8 mouse cellular contexts compared by ENCODE assay signal in the genomic region with DNA sequence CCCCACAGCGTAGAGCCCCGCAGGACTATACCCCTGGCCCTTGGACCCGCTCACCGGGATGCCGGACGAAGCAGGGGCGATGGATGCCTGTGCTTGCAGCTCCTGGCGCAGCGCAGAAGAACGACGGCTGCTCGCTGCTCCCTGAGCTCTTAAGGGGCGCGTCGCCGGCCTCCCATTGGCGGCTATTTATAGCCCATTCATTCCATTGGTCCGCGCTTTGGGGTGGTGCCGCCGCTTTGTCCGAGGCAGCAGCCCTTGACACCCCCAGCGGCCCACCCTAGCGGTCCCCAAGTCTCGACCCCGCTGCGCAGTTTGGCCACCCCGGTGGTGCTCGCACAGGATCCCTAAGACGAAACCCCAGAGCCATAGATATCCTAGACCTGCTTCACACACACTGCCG. TPM values are rescaled to one million over a fixed set of nuclear protein-coding genes. Genes with fewer than 3 reads are reported as not detected.
A peak's percentile ranks its signal among the peaks of the same experiment; 100 is the strongest.
DNase-seq lines count a peak whose midpoint lies in the region; ATAC-seq lines count a peak whose summit lies in the region.

A gene (minus strand): TSS at position 163 of the 400 bp plus-strand sequence.

- H3K4me1 ChIP-seq in forebrain, embryonic 14.5 days (ENCODE audit: control insufficient read depth, insufficient read depth, low read length), result peaks cover 27% of the 10 kb centered on the region
- peaks cover 52% of the 10 kb centered on the region for H3K4me1 ChIP-seq in heart, embryonic 16.5 days (ENCODE audit: control insufficient read depth, insufficient read depth, low read length)

- H3K4me3 ChIP-seq in forebrain, embryonic 14.5 days (ENCODE audit: low read depth, low read length), result peak within 1 kb of the TSS; percentile 93
- peak within 1 kb of the TSS; percentile 76 for H3K4me3 ChIP-seq in heart, embryonic 16.5 days (ENCODE audit: low read length)

- WGBS in forebrain, embryonic 14.5 days, result under 1% methylated on average over 31 of the region's 31 CpGs
- under 1% methylated on average over 31 of the region's 31 CpGs for WGBS in heart, embryonic 16.5 days

- ATAC-seq in CD4-positive, CD25-positive, alpha-beta regulatory T cell, adult 4 months, result peak; percentile 40
- ATAC-seq in forebrain, embryonic 14.5 days, result peak; percentile 89
- peak; percentile 58 for ATAC-seq in heart, embryonic 16.5 days (replicated peaks; ENCODE audit: extremely low read depth, insufficient read depth, low FRiP score)
- peak; percentile 33 for ATAC-seq in monocyte, adult 5-6 weeks (replicated peaks; ENCODE audit: insufficient number of reproducible peaks, low FRiP score, low TSS enrichment, poor library complexity, severe bottlenecking)

- peak within 1 kb of the TSS; percentile 95 for H3K9ac ChIP-seq in forebrain, embryonic 14.5 days (ENCODE audit: low read length)
- peak within 1 kb of the TSS; percentile 82 for H3K9ac ChIP-seq in heart, embryonic 16.5 days (ENCODE audit: low read length)

- peak within 1 kb of the TSS; percentile 87 for H3K27ac ChIP-seq in forebrain, embryonic 14.5 days (ENCODE audit: low read depth, low read length)
- peak within 1 kb of the TSS; percentile 51; the same call in 1 of the 2 replicates for H3K27ac ChIP-seq in heart, embryonic 16.5 days (ENCODE audit: low read length)

- H3K4me2 ChIP-seq in forebrain, embryonic 14.5 days (ENCODE audit: low read length), result peak within 1 kb of the TSS; percentile 95
- H3K4me2 ChIP-seq in heart, embryonic 16.5 days (ENCODE audit: low read depth, low read length), result peak within 1 kb of the TSS; percentile 98

- no peaks in the 10 kb centered on the region for H3K9me3 ChIP-seq in forebrain, embryonic 14.5 days (replicated peaks; ENCODE audit: control insufficient read depth, low read length)
- no peaks in the 10 kb centered on the region for H3K9me3 ChIP-seq in heart, embryonic 16.5 days (replicated peaks; ENCODE audit: control insufficient read depth, low read length)

- peaks cover 33% of the 10 kb centered on the region for H3K36me3 ChIP-seq in forebrain, embryonic 14.5 days (ENCODE audit: control insufficient read depth, insufficient read depth, low read length)
- H3K36me3 ChIP-seq in heart, embryonic 16.5 days (ENCODE audit: control insufficient read depth, insufficient read depth), result no peaks in the 10 kb centered on the region

- H3K27me3 ChIP-seq in forebrain, embryonic 14.5 days (replicated peaks; ENCODE audit: control insufficient read depth, insufficient read depth, low read length), result no peaks in the 10 kb centered on the region
- no peaks in the 10 kb centered on the region; the same call in 1 of the 2 replicates for H3K27me3 ChIP-seq in heart, embryonic 16.5 days (ENCODE audit: control insufficient read depth, insufficient read depth, low read length)

- DNase-seq in brain, embryonic 18.5 days (ENCODE audit: low read depth, low spot score), result peak; percentile 87
- DNase-seq in forebrain, embryonic 14.5 days (ENCODE audit: low spot score), result peak; percentile 97
- DNase-seq in kidney, postnatal 14 days, result peak; percentile 86
- peak; percentile 58 for DNase-seq in liver
- DNase-seq in testis, postnatal 10 days (ENCODE audit: low spot score), result peak; percentile 79

RNA-seq across cellular contexts. Expression of the gene that starts here (rescaled TPM):
- 10 to 100 TPM; 24.1 to 30.0 TPM for polyA plus RNA-seq in CD4-positive, CD25-positive, alpha-beta regulatory T cell, adult 4 months (2017; shearing (Covaris generic))
- polyA plus RNA-seq in forebrain, embryonic 14.5 days (2014; fragmentation: Nextera tagmentation; extraction: Ambion mirVana), result 1,532 and 1,552 TPM in 2 replicates
- 388 and 414 TPM in 2 replicates for polyA plus RNA-seq in heart, embryonic 16.5 days (2015; fragmentation: Nextera tagmentation; extraction: Ambion mirVana)
- total RNA-seq in monocyte, adult 5-6 weeks (2017), result 21.5 to 39.0 TPM (median 37.5 TPM) in 3 replicates

Comparison
In these comparisons a context has a peak if more than half of its experiments do, and no peak if none do; other contexts are left out.
1. Peak in every context shown above with its lines: DNase-seq, ATAC-seq, H3K4me3 ChIP-seq and H3K27ac ChIP-seq.
2. RNA of the gene that starts here (polyA plus RNA-seq): 1,532 to 1,552 TPM in forebrain, embryonic 14.5 days and 388 to 414 TPM in heart, embryonic 16.5 days; 24.1 to 30.0 TPM in CD4-positive, CD25-positive, alpha-beta regulatory T cell, adult 4 months; every median in the first group is over 10 times any median in the second.
3. ATAC-seq: peak in every context shown above with its lines; median percentile 89 in forebrain, embryonic 14.5 days; 58 in heart, embryonic 16.5 days; 40 in CD4-positive, CD25-positive, alpha-beta regulatory T cell, adult 4 months; 33 in monocyte, adult 5-6 weeks.